15 mouse cellular contexts compared by ENCODE assay signal in the genomic region with DNA sequence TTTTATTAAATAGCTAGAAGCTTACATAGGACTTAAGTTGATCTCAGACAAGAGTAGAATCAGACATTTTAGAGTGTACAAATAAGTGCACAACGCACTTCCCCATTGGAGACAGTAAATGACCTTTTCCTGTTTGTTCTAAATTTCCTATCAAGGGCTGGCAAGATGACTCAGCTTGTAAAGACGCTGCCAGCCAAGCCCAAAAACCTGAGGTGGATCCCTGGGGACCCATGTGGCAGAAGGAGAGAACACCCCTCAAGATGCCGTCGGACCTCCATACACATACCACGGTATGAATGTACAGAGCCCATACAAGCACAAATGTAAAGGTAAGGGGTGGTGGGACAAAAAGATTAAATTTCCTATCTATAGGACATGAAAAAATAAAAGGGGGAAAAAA. TPM values are rescaled to one million over a fixed set of nuclear protein-coding genes. Genes with fewer than 3 reads are reported as not detected.
A peak's percentile ranks its signal among the peaks of the same experiment; 100 is the strongest.
DNase-seq lines count a peak whose midpoint lies in the region; ATAC-seq and TF ChIP-seq lines count a peak whose summit lies in the region.
"Had no signal": no experiment of that assay in that cellular context is flagged by ENCODE, and none has a peak within 500 bp of the region (broad histone marks: within the 10 kb centered on the region; RNA-seq: fewer than 3 reads in every experiment).

No protein-coding gene starts in this region.

- H3K27ac ChIP-seq in kidney, embryonic 14.5 days (ENCODE audit: low read depth, low read length) = 0 out of 2 replicates have a peak overlapping the region, but pooled peaks have one; percentile 17
- H3K27ac ChIP-seq: embryonic facial prominence, embryonic 15.5 days; limb, embryonic 15.5 days; midbrain, embryonic 13.5 days had no signal

- H3K36me3 ChIP-seq in kidney, embryonic 14.5 days (ENCODE audit: control insufficient read depth, insufficient read depth, low read length) = no peaks in the 10 kb centered on the region
- peaks cover 32% of the 10 kb centered on the region for H3K36me3 ChIP-seq in C2C12 (ENCODE audit: control insufficient read depth, insufficient read depth)
- H3K36me3 ChIP-seq: embryonic facial prominence, embryonic 15.5 days; limb, embryonic 15.5 days; midbrain, embryonic 13.5 days had no signal

- no peak for ATAC-seq in kidney, embryonic 14.5 days (ENCODE audit: low FRiP score, low TSS enrichment)
- ATAC-seq: forebrain, embryonic 16.5 days; intestine, embryonic 16.5 days; midbrain, embryonic 13.5 days had no signal

- H3K79me2 ChIP-seq in C2C12 (ENCODE audit: control insufficient read depth, insufficient read depth) = peaks cover 86% of the 10 kb centered on the region

- WGBS in kidney, embryonic 14.5 days = 86% methylated on average over 5 of the region's 5 CpGs

- intact Hi-C loops in left cerebral cortex, postnatal 10 days (cut with DNase I) = no loop called here

- TF ChIP-seq CTCF in C2C12 (IDR thresholded peaks at IDR 0.05; ENCODE audit: control insufficient read depth, insufficient read depth, insufficient read length) = no peak

- no peak overlapping the region for H3K9ac ChIP-seq in kidney, embryonic 14.5 days (ENCODE audit: low read depth, low read length)
- H3K9ac ChIP-seq: embryonic facial prominence, embryonic 15.5 days; limb, embryonic 15.5 days; midbrain, embryonic 13.5 days had no signal

- H3ac ChIP-seq in C2C12 (ENCODE audit: control insufficient read depth, insufficient read length, low read depth) = no peak overlapping the region

- H3K27me3 ChIP-seq in kidney, embryonic 14.5 days (ENCODE audit: control insufficient read depth, insufficient read depth, low read length) = no peaks in the 10 kb centered on the region
- no peaks in the 10 kb centered on the region for H3K27me3 ChIP-seq in C2C12 (ENCODE audit: control insufficient read depth, insufficient read depth, insufficient read length)
- H3K27me3 ChIP-seq: embryonic facial prominence, embryonic 15.5 days; limb, embryonic 15.5 days; midbrain, embryonic 13.5 days had no signal

- DNase-seq in kidney, postnatal 10 days = no peak
- peak; percentile 70 for DNase-seq in adrenal gland, adult 2 months
- DNase-seq in lung, postnatal 25 days (ENCODE audit: low spot score) = peak; percentile 43
- no peak for DNase-seq in left cerebral cortex, postnatal 10 days (ENCODE audit: extremely low spot score in 1 of 2, low spot score in 2 of 2)
- DNase-seq in spleen, postnatal 36 days (ENCODE audit: low spot score in 2 of 2) = no peak
- DNase-seq: cerebellum, postnatal 10 days; layer of hippocampus, adult 9-11 months; thymus, postnatal 36 days had no signal

- H3K9me3 ChIP-seq in kidney, embryonic 14.5 days (ENCODE audit: control insufficient read depth, low read length) = no peaks in the 10 kb centered on the region
- H3K9me3 ChIP-seq: embryonic facial prominence, embryonic 15.5 days; limb, embryonic 15.5 days; midbrain, embryonic 13.5 days had no signal

- no peak overlapping the region for H3K4me2 ChIP-seq in kidney, embryonic 14.5 days (replicated peaks; ENCODE audit: low read depth, low read length)
- H3K4me2 ChIP-seq: embryonic facial prominence, embryonic 15.5 days; limb, embryonic 15.5 days; midbrain, embryonic 13.5 days had no signal

- no peaks in the 10 kb centered on the region for H3K4me1 ChIP-seq in kidney, embryonic 14.5 days (ENCODE audit: control insufficient read depth, insufficient read depth, low read length)
- H3K4me1 ChIP-seq: embryonic facial prominence, embryonic 15.5 days; limb, embryonic 15.5 days had no signal

- no peak overlapping the region for H3K4me3 ChIP-seq in kidney, embryonic 14.5 days (ENCODE audit: low read length)
- no peak overlapping the region for H3K4me3 ChIP-seq in C2C12 (ENCODE audit: insufficient read depth, poor library complexity, severe bottlenecking)
- H3K4me3 ChIP-seq: embryonic facial prominence, embryonic 15.5 days; limb, embryonic 15.5 days; midbrain, embryonic 13.5 days had no signal

- peaks cover 66% of the 10 kb centered on the region for H3K79me3 ChIP-seq in C2C12 (ENCODE audit: low read depth)

TF ChIP-seq in C2C12, 6 proteins besides CTCF, POLR2A, EP300 and RAD21:
- TF ChIP-seq FOSL1 (IDR thresholded peaks at IDR 0.05; ENCODE audit: insufficient read depth, low read length, poor library complexity, severe bottlenecking) = peak; percentile 66
- TF ChIP-seq MAX (IDR thresholded peaks at IDR 0.05) = peak; percentile 24
- TF ChIP-seq MYOD1 (IDR thresholded peaks at IDR 0.05; ENCODE audit: control insufficient read depth, insufficient read length, low read depth) = no peak
- TF ChIP-seq CEBPB (IDR thresholded peaks at IDR 0.05; ENCODE audit: low read depth) = no peak
- TF ChIP-seq MYOG (IDR thresholded peaks at IDR 0.05; ENCODE audit: control insufficient read depth, extremely low read depth, insufficient read length) = no peak
- TF ChIP-seq USF1 (IDR thresholded peaks at IDR 0.05; ENCODE audit: low read depth) = no peak

RNA-seq across cellular contexts. Expression of a gene that starts 35.4 kb away (rescaled TPM):
- polyA plus RNA-seq in kidney, embryonic 14.5 days (2014; fragmentation: Nextera tagmentation; extraction: Ambion mirVana) = 21.2 and 38.0 TPM in 2 replicates
- polyA plus RNA-seq in C2C12 (2012; fragmentation: generic; extraction: Trizol) = 144 TPM
- total RNA-seq in adrenal gland, adult 2 months (2021) = 10 to 100 TPM; 36.7 to 48.2 TPM
- polyA plus RNA-seq in adrenal gland, adult 2 months (2012; rRNA removed) = 15.9 and 16.7 TPM in 2 replicates
- total RNA-seq in left cerebral cortex, postnatal 10 days (2021) = 10 to 100 TPM; 82.5 to 84.5 TPM

RNA-seq across cellular contexts. Expression of a gene that starts 45.2 kb away (rescaled TPM):
- 37.4 and 53.5 TPM in 2 replicates for polyA plus RNA-seq in kidney, embryonic 14.5 days (2014; fragmentation: Nextera tagmentation; extraction: Ambion mirVana)
- 61.8 TPM for polyA plus RNA-seq in C2C12 (2012; fragmentation: generic; extraction: Trizol)
- total RNA-seq in adrenal gland, adult 2 months (2021) = 10 to 100 TPM; 59.2 to 60.7 TPM
- polyA plus RNA-seq in adrenal gland, adult 2 months (2012; rRNA removed) = 19.1 and 24.9 TPM in 2 replicates
- total RNA-seq in left cerebral cortex, postnatal 10 days (2021) = 10 to 100 TPM; 65.3 to 66.5 TPM

Comparison
In these comparisons a context has a peak if more than half of its experiments do, and no peak if none do; other contexts are left out.
1. DNase-seq: peak in adrenal gland, adult 2 months (single experiment) and lung, postnatal 25 days (single experiment); none in kidney, postnatal 10 days (single experiment), left cerebral cortex, postnatal 10 days (0 of 2) and spleen, postnatal 36 days (0 of 2).